Mouse (Mus musculus) CH12.LX (cell line): ENCODE results near the gene Thoc5. TPM values are rescaled to one million over a fixed set of nuclear protein-coding genes. Genes with fewer than 3 reads are reported as not detected.
A peak's percentile ranks its signal among the peaks of the same experiment; 100 is the strongest.

Experiments used
- DNase-seq: peaks from one replicate; pipeline ENCODE4 v3.0.0-alpha.2; 2013; ENCODE audit errors: extremely low read depth
- H3K27ac ChIP-seq: 2 replicates; pipeline ENCODE4 v1.5.1; 2012; ENCODE audit warnings: low read depth, mild to moderate bottlenecking, control low read depth, moderate library complexity; ENCODE audit not compliant: insufficient read depth
- H3K27me3 ChIP-seq: replicated peaks from 2 replicates; pipeline ENCODE3; 2012; ENCODE audit warnings: inconsistent platforms
- H3K36me3 ChIP-seq, 2 experiments: replicated peaks in 1 of 2; 2 replicates each; pipeline versions ENCODE3 to v1.6.1; 2012; ENCODE audit warnings: inconsistent platforms in 1 of 2, low read length in 1 of 2, mild to moderate bottlenecking in 1 of 2, mixed read lengths in 1 of 2, moderate library complexity in 1 of 2; ENCODE audit not compliant: control insufficient read depth in 1 of 2, insufficient read depth in 1 of 2
- H3K4me1 ChIP-seq, 2 experiments: 2 replicates each; pipeline ENCODE4 v1.6.1; 2012; ENCODE audit warnings: inconsistent platforms in 1 of 2, moderate library complexity in 1 of 2; ENCODE audit not compliant: insufficient read depth in 2 of 2, control insufficient read depth in 1 of 2
- H3K4me2 ChIP-seq: 2 replicates; pipeline ENCODE4 v1.6.1; 2012; ENCODE audit warnings: low read depth, mild to moderate bottlenecking, control low read depth; ENCODE audit not compliant: poor library complexity, insufficient read depth, severe bottlenecking
- H3K4me3 ChIP-seq, 3 experiments: fragments of 150-350 bp in 1 of 3; sonication (generic) in 1 of 3; replicated peaks in 1 of 3; 2 replicates each; pipeline versions ENCODE3 to v1.5.1; 2011 to 2012; ENCODE audit warnings: low read depth in 2 of 3, low read length in 2 of 3, mild to moderate bottlenecking in 2 of 3, moderate library complexity in 2 of 3, control low read depth in 1 of 3, improper control_type of control experiment in 1 of 3, inconsistent platforms in 1 of 3, mixed read lengths in 1 of 3; ENCODE audit not compliant: poor library complexity in 1 of 3
- H3K79me2 ChIP-seq: replicated peaks from 2 replicates; pipeline ENCODE4 v1.6.1; 2012; ENCODE audit warnings: mild to moderate bottlenecking, moderate library complexity; ENCODE audit not compliant: control insufficient read depth, poor library complexity, insufficient read depth, severe bottlenecking; ENCODE audit errors: extremely low read depth
- H3K9ac ChIP-seq: 2 replicates; pipeline ENCODE4 v1.6.1; 2012; ENCODE audit warnings: low read depth, mild to moderate bottlenecking, control low read depth, moderate library complexity; ENCODE audit not compliant: insufficient read depth
- H3K9me3 ChIP-seq: replicated peaks from 2 replicates; pipeline ENCODE3; 2012; ENCODE audit warnings: low read length, inconsistent platforms, mixed read lengths
- CHD2 ChIP-seq: IDR thresholded peaks from 2 replicates; pipeline ENCODE4 v1.6.1; 2011; ENCODE audit warnings: low read length, improper control_type of control experiment
- CTCF ChIP-seq, 2 experiments: IDR thresholded peaks in 1 of 2; conservative IDR thresholded peaks in 1 of 2; 2 replicates each; pipeline ENCODE4 v1.5.1; 2011 to 2012; ENCODE audit warnings: low read depth in 2 of 2, low read length in 2 of 2, improper control_type of control experiment in 1 of 2, inconsistent platforms in 1 of 2, mild to moderate bottlenecking in 1 of 2, moderate library complexity in 1 of 2
- ELF1 ChIP-seq: IDR thresholded peaks from 2 replicates; pipeline ENCODE4 v1.6.1; 2014; ENCODE audit warnings: low read depth, mild to moderate bottlenecking, inconsistent platforms, low read length, improper control_type of control experiment
- EP300 ChIP-seq: IDR thresholded peaks from 2 replicates; pipeline ENCODE4 v1.6.1; 2011; ENCODE audit warnings: low read length, improper control_type of control experiment
- ETS1 ChIP-seq: conservative IDR thresholded peaks from 2 replicates; pipeline ENCODE4 v1.6.1; 2012; ENCODE audit warnings: low read depth, mild to moderate bottlenecking, inconsistent platforms, low read length, improper control_type of control experiment, moderate library complexity
- KAT2A ChIP-seq: IDR thresholded peaks from 2 replicates; pipeline ENCODE4 v1.6.1; 2012; ENCODE audit warnings: low read length, improper control_type of control experiment, inconsistent platforms; ENCODE audit not compliant: insufficient replicate concordance
- MAFK ChIP-seq: IDR thresholded peaks from 2 replicates; pipeline ENCODE4 v1.6.1; 2011; ENCODE audit warnings: low read length, improper control_type of control experiment; ENCODE audit not compliant: insufficient replicate concordance
- MEF2A ChIP-seq: IDR thresholded peaks from 2 replicates; pipeline ENCODE4 v1.6.1; 2014; ENCODE audit warnings: low read depth, mild to moderate bottlenecking, inconsistent platforms, low read length, improper control_type of control experiment, borderline replicate concordance
- MXI1 ChIP-seq: IDR thresholded peaks from 2 replicates; pipeline ENCODE4 v1.6.1; 2011; ENCODE audit warnings: mild to moderate bottlenecking, low read depth, low read length, improper control_type of control experiment
- NRF1 ChIP-seq: IDR thresholded peaks from 2 replicates; pipeline ENCODE4 v1.6.1; 2014; ENCODE audit warnings: low read depth, mild to moderate bottlenecking, inconsistent platforms, low read length, improper control_type of control experiment, moderate library complexity
- PAX5 ChIP-seq: IDR thresholded peaks from 2 replicates; pipeline ENCODE4 v1.6.1; 2012; ENCODE audit warnings: low read length, inconsistent platforms, mixed read lengths
- POLR2AphosphoS2 ChIP-seq: IDR thresholded peaks from 2 replicates; pipeline ENCODE4 v1.6.1; 2011; ENCODE audit warnings: low read depth, low read length, improper control_type of control experiment
- TBP ChIP-seq: conservative IDR thresholded peaks from 2 replicates; pipeline ENCODE4 v1.6.1; 2011; ENCODE audit warnings: low read depth, low read length, improper control_type of control experiment
- ZKSCAN1 ChIP-seq: IDR thresholded peaks from 2 replicates; pipeline ENCODE4 v1.6.1; 2012; ENCODE audit warnings: low read depth, inconsistent platforms, low read length, improper control_type of control experiment, borderline replicate concordance
- dilution Hi-C: fragments of 300-500 bp; cut with MboI; formaldehyde crosslinking; loops from 2 replicates; pipeline ENCODE4 v1.14.3; 2020; ENCODE audit warnings: low sequenced_read_pairs; ENCODE audit not compliant: extremely low pct_unique_long_range_greater_than_20kb, extremely low pct_ligation_motif_present
- in situ Hi-C: fragments of 300-500 bp; cut with MboI; formaldehyde crosslinking; loops from 3 replicates; pipeline ENCODE4 v1.14.3; 2019; ENCODE audit warnings: low sequenced_read_pairs, low pct_ligation_motif_present, low pct_unique_long_range_greater_than_20kb, mixed read lengths
- polyA plus RNA-seq: library from polyadenylated mRNA; unstranded; fragments of >175 nt; gene quantifications from 2 replicates; pipeline ENCODE4 v1.2.1, GENCODE M21; 2012; ENCODE audit warnings: low read depth; ENCODE audit not compliant: insufficient read length
- total RNA-seq, 2 experiments: library from RNA; depleted of rRNA; stranded (reverse); fragments of 300-350 nt in 1 of 2; fragments of >200 nt in 1 of 2; gene quantifications; 2 replicates each; pipeline ENCODE4 v1.2.3; 2012 to 2014

The Thoc5 gene
- total and polyA plus RNA-seq, 3 experiments, result 37.7 to 83.8 (median 62.7) TPM

DNA sequence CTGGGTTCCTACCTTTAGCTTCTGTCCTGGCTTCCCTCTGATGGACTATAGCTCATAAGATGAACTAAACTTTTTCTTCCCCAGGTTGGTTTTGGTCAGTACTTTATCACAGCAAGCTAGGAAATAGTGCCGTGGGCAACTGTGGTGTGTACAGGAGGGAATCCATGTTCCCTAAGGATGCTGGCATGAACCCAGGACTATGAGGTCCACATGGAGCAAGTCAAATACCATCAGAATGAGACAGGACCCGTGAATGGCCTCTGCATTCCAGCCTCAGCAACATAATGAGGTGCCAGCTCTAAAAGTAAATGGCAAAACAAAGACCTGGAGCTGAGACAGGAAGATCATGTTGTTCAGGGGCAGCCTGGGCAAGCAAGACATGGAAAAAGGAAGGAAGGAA, 36.7 kb upstream of the Thoc5 start:
- no peaks in the 10 kb centered on the region for H3K36me3 ChIP-seq
- no peaks in the 10 kb centered on the region for H3K79me2 ChIP-seq
- no peaks in the 10 kb centered on the region for H3K27me3 ChIP-seq
- no peaks in the 10 kb centered on the region for H3K9me3 ChIP-seq
- peaks cover 2 to 10% of the 10 kb centered on the region in 2 experiments for H3K4me1 ChIP-seq
- H3K4me2 ChIP-seq, result no peak overlapping the region
- TF ChIP-seq MEF2A (no peak), MAFK (no peak), ZKSCAN1 (no peak), PAX5 (no peak), CTCF (conservative IDR thresholded peaks at IDR 0.05 in 1 of 2, IDR thresholded peaks at IDR 0.05 in 1 of 2; ENCODE audit: low read depth in 2 of 2, low read length in 2 of 2) (no peak), POLR2AphosphoS2 (no peak), TBP (no peak), MXI1 (no peak), CHD2 (no peak), ELF1 (no peak)
- TF ChIP-seq, all 38 proteins: peak for 0
- H3K9ac ChIP-seq, result no peak overlapping the region
- in situ Hi-C loops, result no loop called here
- no peak for DNase-seq
- dilution Hi-C loops, result no loop called here
- H3K4me3 ChIP-seq, result no peak overlapping the region
- H3K27ac ChIP-seq, result no peak overlapping the region

- Histone ChIP-seq H3K36me3 (no peaks in the 10 kb centered on the region), H3K9me3 (no peaks in the 10 kb centered on the region), H3K79me2 (no peaks in the 10 kb centered on the region), H3K4me3 (no peak overlapping the region), H3K27ac (no peak overlapping the region), H3K4me1 (peaks cover 2 to 13% of the 10 kb centered on the region in 2 experiments), H3K9ac (no peak overlapping the region), H3K27me3 (no peaks in the 10 kb centered on the region)
- dilution Hi-C loops, result no loop called here
- in situ Hi-C loops, result no loop called here
- DNase-seq, result no peak
- TF ChIP-seq ETS1 (no peak), MAFK (no peak)
- TF ChIP-seq, all 38 proteins: peak for 0
- no peak overlapping the region for H3K4me2 ChIP-seq
These were observed 34.1 kb upstream of the Thoc5 start for GRCm38 (mm10) chr11:4860986-4861385.

DNA sequence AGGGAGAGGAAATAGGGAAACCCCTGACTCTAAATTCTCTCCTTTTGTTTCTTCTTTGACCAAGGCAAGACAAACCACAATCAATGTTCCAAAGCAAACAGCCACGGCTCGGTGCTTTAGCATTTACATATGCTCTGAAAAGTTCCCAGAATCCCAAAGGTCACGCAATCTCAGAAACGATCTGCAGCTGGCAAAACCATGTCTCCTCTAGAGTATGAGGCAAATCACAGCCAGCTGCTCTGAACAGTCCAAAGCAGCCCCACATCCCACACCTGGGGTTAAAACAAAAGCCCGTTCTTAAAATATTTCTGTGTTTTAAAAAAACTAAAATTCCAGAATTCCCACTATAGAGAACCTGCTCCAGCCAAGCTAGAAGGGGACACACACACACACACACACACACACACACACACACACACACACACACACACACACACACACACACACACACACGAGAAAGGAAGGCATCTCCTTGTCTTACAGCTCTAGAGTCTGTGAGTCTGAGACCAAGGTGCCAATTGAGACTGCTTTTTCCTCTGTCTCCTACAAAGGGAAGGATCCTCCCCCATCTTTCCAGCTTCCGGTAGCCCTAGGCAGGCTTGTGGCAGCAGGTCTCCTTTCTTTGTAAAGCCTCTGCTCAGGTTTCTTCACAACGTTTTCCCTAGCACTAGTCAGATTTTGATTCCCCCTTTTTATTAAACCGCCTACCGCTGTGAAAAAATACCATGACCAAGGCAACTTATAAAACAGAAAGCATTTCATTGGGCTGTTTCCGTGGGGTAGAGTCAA, 33.1 kb upstream of the Thoc5 start:
- no peak overlapping the region for H3K4me3 ChIP-seq
- dilution Hi-C loops (no loop called here), in situ Hi-C loops (no loop called here)
- TF ChIP-seq KAT2A, result no peak
- 0 out of 2 replicates have a peak, but pooled peaks have one; percentile 13 for TF ChIP-seq EP300
- peak; percentile 53 for TF ChIP-seq NRF1
- DNase-seq, result no peak
- H3K36me3 ChIP-seq, result no peaks in the 10 kb centered on the region
- no peaks in the 10 kb centered on the region for H3K9me3 ChIP-seq
- peaks cover 2 to 17% of the 10 kb centered on the region in 2 experiments for H3K4me1 ChIP-seq
- peak overlapping the region; percentile 54 for H3K4me2 ChIP-seq
- no peaks in the 10 kb centered on the region for H3K27me3 ChIP-seq
- no peaks in the 10 kb centered on the region for H3K79me2 ChIP-seq
- H3K9ac ChIP-seq, result no peak overlapping the region
- no peak overlapping the region for H3K27ac ChIP-seq
